Mouse (Mus musculus) lung, adult 2 months (tissue): ENCODE data around the gene Camk1. TPM values are rescaled to one million over a fixed set of nuclear protein-coding genes. Genes with fewer than 3 reads are reported as not detected.

Experiments
- DNase-seq: peaks from one replicate; pipeline ENCODE4 v3.0.0; 2022
- H3K4me1 ChIP-seq: fragments of 200-500 bp; 2 replicates; pipeline ENCODE4 v1.6.1; 2011; ENCODE audit warnings: low read length; ENCODE audit not compliant: control insufficient read depth, insufficient read depth
- H3K4me3 ChIP-seq: fragments of 200-500 bp; replicated peaks from 2 replicates; pipeline ENCODE3; 2011; ENCODE audit warnings: low read depth, mild to moderate bottlenecking, control low read depth, low read length; ENCODE audit errors: extremely low read depth
- CTCF ChIP-seq: fragments of 200-500 bp; IDR thresholded peaks from 2 replicates; pipeline ENCODE4 v1.5.1; 2011; ENCODE audit warnings: mild to moderate bottlenecking, low read length, control low read depth; ENCODE audit not compliant: insufficient read depth
- POLR2A ChIP-seq: fragments of 200-500 bp; IDR thresholded peaks from 2 replicates; pipeline ENCODE4 v1.6.1; 2011; ENCODE audit warnings: low read depth, mild to moderate bottlenecking, control low read depth, low read length, borderline replicate concordance; ENCODE audit errors: extremely low read depth
- WGBS: fragments of 180-500 bp; shearing (Covaris S2); methylation state at CpG from one replicate; pipeline ENCODE4 v1.1.7; 2018; 5-methylcytosine and 5-hydroxymethylcytosine counted together
- polyA plus RNA-seq: library from polyadenylated mRNA; depleted of rRNA; stranded (reverse); fragments of >200 nt; gene quantifications from 2 replicates; pipeline ENCODE4 v1.2.3, GENCODE M21; 2012; rRNA removed

Gene Camk1
- polyA plus RNA-seq: 69.2 and 84.4 TPM in 2 replicates

DNA sequence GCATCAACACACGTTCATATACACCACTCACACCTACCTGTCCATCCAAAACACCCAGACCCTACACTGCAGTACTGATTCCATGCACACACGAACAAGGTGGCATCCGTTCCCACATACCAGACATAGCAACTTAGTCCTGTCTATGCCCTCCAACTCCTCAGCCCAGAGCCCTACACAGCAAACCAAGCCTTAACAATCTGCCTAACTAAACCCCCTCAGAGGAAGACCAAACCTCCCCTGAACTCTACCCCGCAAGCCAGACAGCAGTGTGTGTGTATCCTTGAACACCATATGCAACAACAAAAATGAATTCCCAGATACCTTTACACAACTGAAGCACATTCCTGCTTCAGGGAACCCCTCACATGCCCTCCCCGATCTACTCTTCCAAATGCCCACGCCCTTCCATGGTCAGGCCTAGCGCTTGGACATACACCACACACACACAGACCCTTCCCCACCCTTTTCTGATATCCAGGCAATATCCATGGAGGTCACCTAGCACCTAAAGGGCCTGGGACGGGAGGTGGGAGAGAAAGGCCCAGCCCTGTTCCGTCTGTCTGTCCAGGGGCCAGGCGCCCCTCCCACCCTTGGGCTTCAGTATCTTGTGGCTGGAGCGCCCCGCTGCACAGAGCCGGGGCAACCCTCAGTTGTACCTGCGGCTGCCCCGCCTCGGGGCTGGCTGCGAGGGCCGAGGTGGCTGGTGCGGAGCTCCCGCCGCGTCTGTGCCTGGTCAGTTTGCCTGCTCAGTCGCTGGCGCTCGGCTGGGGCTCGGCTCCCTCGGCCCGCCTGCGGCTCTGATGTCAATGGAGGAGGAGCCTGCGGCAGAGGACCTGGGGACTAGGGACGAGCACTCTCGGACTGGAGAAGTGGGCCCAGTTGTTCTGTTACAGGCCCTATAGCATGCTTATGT, at the start of gene Camk1:
Gene Camk1, minus strand, starts transcription at position 808 of the 916 bp plus-strand sequence.
- peak; percentile 82 for DNase-seq
- 7% methylated on average over 32 of the region's 32 CpGs for WGBS
- TF ChIP-seq CTCF: no peak
- peak; percentile 77 for TF ChIP-seq POLR2A
- Histone ChIP-seq H3K4me3 (peak within 1 kb of the TSS; percentile 77), H3K4me1 (peaks cover 14% of the 10 kb centered on the region)

DNA sequence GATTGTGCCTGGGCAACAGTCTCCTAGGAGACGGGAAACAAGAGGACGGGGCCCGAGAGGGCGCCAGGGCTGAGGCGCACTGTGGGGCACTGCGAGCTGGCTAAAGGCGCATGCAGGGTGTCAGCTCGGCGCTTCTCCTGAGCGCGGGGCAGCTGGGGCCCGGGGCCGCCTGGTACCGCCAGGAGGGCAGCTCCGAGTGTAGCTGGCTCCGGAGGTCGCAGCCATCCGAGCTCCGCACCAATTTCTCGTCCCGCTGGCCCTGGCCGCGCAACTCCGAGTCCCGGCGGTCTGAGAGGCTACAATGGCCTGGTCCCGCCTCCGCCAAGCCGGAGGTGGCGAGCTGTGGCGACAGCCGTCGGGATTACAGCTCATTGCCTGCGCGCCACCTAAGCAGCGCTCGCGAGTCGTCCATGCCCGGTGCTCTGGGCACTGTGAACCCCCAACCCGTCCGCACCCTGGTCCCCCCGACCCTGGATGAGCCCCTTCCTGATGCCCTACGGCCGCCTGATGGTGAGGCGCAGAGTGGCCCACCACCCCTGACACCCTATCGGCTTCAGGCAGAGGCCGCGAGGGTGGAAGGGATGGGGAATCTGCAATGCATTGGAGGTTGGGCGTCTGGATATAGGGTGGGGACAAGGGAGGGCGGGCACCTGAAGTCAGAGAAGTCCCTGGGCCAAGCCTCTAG, 48.7 kb upstream of the Camk1 start:
- peak; percentile 36 for DNase-seq
- TF ChIP-seq POLR2A (peak; percentile 19; the same call in 1 of the 2 replicates), CTCF (no peak)
- no peak overlapping the region for H3K4me3 ChIP-seq
- no peaks in the 10 kb centered on the region for H3K4me1 ChIP-seq
- WGBS: 7% methylated on average over 51 of the region's 51 CpGs

DNA sequence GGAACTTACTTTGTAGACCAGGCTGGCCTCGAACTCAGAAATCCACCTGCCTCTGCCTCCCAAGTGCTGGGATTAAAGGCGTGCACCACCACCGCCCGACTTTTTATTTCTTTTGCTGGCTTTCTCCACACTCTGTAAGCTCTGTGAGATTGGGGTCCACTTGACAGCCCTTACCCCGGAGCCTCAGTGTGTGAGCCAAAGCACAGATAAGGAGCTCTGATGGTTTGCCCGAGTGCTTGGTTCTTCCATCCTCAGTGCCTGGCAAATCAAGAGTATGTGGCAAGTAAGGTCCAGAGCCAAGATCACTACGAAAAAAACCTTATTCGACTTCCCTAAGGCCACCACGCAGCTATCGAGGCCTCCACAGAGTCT, 48.2 kb upstream of the Camk1 start:
- DNase-seq: no peak
- TF ChIP-seq POLR2A (no peak), CTCF (no peak)
- Histone ChIP-seq H3K4me1 (no peaks in the 10 kb centered on the region), H3K4me3 (no peak overlapping the region)
- WGBS: 25% methylated on average over 10 of the region's 10 CpGs

DNA sequence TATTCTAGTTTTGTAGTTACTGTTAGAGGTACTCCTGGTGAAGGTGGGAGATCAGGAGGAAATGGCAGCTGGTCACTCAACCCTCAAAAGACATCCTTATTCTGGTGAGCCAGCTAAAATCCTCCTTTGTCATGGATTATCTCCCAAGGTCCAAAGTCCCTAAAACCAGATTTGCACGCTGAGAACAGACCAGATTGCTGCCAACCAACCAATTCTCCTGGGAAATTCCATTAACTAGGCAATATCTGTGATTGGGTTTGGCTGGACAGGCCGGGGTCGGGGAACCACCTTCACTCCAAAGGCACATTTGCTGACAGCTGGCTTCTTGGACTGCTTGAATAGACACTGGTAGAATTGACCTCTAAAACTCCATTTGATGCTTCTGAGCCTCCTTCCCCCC, 46.9 kb upstream of the Camk1 start:
- WGBS: 81% methylated on average over 3 of the region's 3 CpGs
- DNase-seq: no peak
- no peak overlapping the region for H3K4me3 ChIP-seq
- TF ChIP-seq CTCF: no peak
- no peaks in the 10 kb centered on the region for H3K4me1 ChIP-seq

DNA sequence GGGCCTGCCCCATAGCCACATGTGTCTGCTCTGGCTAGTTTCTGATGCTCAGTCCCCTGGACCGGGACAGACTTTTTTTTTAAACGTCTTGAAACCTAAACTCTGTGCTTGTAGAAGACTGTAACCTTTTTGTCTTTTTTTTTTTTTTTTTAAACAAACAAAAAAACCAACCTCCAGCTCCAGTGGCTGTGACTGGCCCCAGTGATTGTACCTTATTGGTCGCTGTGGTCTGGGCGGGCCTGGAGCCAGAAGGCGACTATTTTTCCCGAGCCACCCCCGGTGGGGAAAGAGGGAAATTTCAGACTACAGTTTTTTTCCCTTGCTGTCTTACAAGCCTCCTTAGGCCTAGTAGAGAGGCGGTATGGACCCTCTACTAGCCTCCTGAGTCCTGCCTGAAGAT, 45.2 kb upstream of the Camk1 start, which contains the start of gene Ttll3:
Gene Ttll3, plus strand, starts transcription at position 301 of the 400 bp plus-strand sequence.
- 70% methylated on average over 8 of the region's 8 CpGs for WGBS
- Histone ChIP-seq H3K4me3 (no peak within 1 kb of the TSS), H3K4me1 (no peaks in the 10 kb centered on the region)
- no peak for DNase-seq
- TF ChIP-seq POLR2A (no peak), CTCF (no peak)

DNA sequence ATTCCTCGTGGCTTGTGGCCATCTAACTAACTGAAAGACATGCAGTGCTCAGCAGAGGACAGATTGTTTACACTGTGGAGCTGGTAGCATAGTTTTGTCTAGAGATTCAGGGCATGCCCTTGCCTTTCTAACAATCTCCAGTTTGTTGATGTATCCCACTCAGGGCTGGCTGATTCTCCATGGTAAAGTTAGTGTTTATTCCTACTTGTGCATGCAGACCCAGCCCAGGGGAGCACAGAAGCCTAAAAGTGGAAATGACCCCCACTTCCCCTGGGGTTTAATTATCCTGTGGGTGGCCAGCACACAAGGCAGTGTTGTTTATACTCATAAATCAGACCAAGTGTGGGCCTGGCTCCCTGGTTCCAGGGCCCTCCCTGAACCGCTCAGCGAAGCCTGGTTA, 42.2 kb upstream of the Camk1 start:
- H3K4me3 ChIP-seq: no peak overlapping the region
- H3K4me1 ChIP-seq: no peaks in the 10 kb centered on the region
- TF ChIP-seq POLR2A (no peak), CTCF (no peak)
- no peak for DNase-seq
- WGBS: 54% methylated on average over 3 of the region's 3 CpGs

DNA sequence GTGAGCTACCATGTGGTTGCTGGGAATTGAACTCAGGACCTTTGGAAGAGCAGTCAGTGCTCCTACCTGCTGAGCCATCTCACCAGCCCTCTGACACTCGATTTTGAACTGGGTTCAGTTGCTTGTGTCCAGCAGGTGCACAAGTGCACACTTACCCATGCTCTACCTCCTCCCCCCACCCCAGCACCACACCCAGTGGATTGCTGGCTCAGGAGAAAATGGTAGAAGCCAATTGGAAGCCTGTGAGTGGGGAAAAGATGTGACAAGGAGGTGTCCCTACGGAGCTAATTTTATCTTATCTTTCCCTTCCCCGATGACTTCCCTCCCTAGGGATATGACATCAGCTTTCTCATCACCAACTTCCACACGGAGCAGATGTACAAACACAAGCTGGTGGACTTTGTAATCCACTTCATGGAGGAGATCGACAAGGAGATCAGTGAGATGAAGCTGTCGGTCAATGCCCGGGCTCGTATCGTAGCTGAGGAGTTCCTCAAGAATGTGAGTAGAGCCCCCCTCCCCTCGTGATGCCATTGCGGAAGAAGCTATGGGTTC, 41.5 kb upstream of the Camk1 start:
- Histone ChIP-seq H3K4me3 (no peak overlapping the region), H3K4me1 (peaks cover under 1% of the 10 kb centered on the region; the same call in 1 of the 2 replicates)
- WGBS: 64% methylated on average over 11 of the region's 11 CpGs
- TF ChIP-seq POLR2A: no peak
- no peak for TF ChIP-seq CTCF
- no peak for DNase-seq

DNA sequence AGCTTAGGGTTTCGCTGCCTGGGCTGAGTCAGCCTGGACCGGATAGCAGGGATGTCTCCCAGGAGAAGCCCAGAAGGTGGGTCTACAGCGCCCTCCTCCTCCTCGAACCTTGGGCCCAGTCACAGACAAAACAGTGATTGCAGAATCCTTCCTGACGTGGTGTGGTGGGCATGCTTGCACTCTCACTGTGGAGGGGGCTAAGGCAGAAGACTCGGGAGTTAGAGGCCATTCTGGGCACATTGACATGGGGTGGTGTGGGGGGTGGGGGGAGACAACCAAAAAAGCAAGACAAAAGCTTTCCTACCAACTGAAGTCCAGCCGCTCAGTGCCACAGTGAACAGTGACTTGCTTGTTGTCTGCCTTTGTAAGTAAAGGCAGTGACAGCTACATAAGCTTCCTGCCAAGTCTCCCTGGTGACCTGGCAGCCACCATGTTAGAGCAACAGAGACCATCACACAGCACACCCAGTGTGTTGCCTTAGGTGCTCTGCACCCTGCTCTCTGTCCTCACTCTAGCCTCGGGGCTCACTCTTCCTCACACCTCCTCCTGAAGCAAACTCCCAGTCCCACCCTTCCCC, 40.7 kb upstream of the Camk1 start:
- no peak for DNase-seq
- WGBS: 92% methylated on average over 8 of the region's 8 CpGs
- H3K4me3 ChIP-seq: no peak overlapping the region
- peaks cover 2% of the 10 kb centered on the region for H3K4me1 ChIP-seq
- TF ChIP-seq POLR2A (no peak), CTCF (no peak)

DNA sequence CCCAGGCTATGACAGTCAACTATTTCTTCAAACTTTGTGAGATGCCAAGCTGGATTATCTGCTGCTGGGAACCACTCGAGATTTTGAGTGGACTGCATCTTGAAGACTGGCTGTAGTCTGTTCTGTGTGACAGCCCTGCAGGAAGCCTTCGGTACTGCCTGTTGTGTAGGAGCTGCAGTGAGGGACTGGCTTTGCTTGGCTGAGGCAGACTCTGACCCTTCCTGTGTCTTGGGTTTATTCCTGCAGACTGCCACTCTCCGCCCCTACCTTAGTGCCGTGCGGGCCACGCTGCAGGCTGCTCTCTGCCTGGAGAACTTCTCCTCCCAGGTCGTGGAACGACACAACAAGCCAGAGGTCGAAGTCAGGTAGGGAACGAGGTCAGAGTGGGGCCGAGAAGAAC, 36.7 kb upstream of the Camk1 start:
- WGBS: 91% methylated on average over 11 of the region's 11 CpGs
- DNase-seq: no peak
- TF ChIP-seq CTCF (no peak), POLR2A (no peak)
- H3K4me3 ChIP-seq: no peak overlapping the region
- H3K4me1 ChIP-seq: peaks cover 9% of the 10 kb centered on the region
